In the genomic region with DNA sequence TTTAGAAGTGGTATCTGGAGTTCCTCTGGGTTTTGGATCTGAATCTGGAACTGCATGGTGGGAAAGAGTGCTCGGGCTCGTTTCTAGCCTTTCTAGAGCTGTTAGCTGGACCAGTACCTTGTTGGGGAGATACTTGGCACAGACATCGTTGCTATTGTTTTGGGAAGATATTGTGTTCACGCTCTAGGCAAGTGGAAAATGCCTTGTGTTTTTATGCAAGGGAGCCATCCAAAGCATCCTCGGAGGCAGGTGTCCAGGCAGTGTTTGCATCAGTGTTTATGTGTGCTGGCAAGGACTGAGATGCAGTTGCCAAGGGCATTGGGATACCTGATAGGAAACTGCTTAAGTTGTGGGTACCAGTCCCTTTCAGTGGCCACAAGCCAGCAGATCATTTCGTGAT, we compare ENCODE assay signal across 7 mouse cellular contexts. TPM values are rescaled to one million over a fixed set of nuclear protein-coding genes. Genes with fewer than 3 reads are reported as not detected.
DNase-seq lines count a peak whose midpoint lies in the region; ATAC-seq and TF ChIP-seq lines count a peak whose summit lies in the region.

No protein-coding gene starts in this region.

- H3K36me3 ChIP-seq in CH12.LX (replicated peaks in 1 of 2; ENCODE audit: control insufficient read depth in 1 of 2, insufficient read depth in 1 of 2, low read length in 1 of 2) = no peaks in the 10 kb centered on the region
- H3K36me3 ChIP-seq in E14TG2a.4 (ENCODE audit: insufficient read depth, low read length) = no peaks in the 10 kb centered on the region
- no peaks in the 10 kb centered on the region for H3K36me3 ChIP-seq in forebrain, embryonic 12.5 days (replicated peaks)
- no peaks in the 10 kb centered on the region for H3K36me3 ChIP-seq in liver, embryonic 13.5 days

- no peak for ATAC-seq in forebrain, embryonic 12.5 days (ENCODE audit: low FRiP score)
- no peak for ATAC-seq in liver, embryonic 13.5 days (ENCODE audit: low read depth)
- ATAC-seq in erythroid progenitor cell, adult 5-6 weeks (replicated peaks; ENCODE audit: low FRiP score, poor library complexity, severe bottlenecking) = no peak

- no peaks in the 10 kb centered on the region for H3K79me2 ChIP-seq in CH12.LX (replicated peaks; ENCODE audit: control insufficient read depth, extremely low read depth, insufficient read depth, poor library complexity, severe bottlenecking)

- no peak overlapping the region for H3K27ac ChIP-seq in CH12.LX (ENCODE audit: insufficient read depth, low read depth)
- no peak overlapping the region for H3K27ac ChIP-seq in forebrain, embryonic 12.5 days
- no peak overlapping the region for H3K27ac ChIP-seq in liver, embryonic 13.5 days

- WGBS in forebrain, embryonic 12.5 days = 28% methylated on average over 6 of the region's 6 CpGs
- WGBS in liver, embryonic 13.5 days (ENCODE audit: insufficient replicate concordance) = 34% methylated on average over 6 of the region's 6 CpGs

- peaks cover 23% of the 10 kb centered on the region for H3K27me3 ChIP-seq in CH12.LX (replicated peaks)
- H3K27me3 ChIP-seq in E14TG2a.4 (ENCODE audit: insufficient read depth, low read length) = peaks cover 18% of the 10 kb centered on the region
- 0 out of 2 replicates have a peak, but pooled peaks cover 9% of the 10 kb centered on the region for H3K27me3 ChIP-seq in forebrain, embryonic 12.5 days
- peaks cover 46% of the 10 kb centered on the region for H3K27me3 ChIP-seq in liver, embryonic 13.5 days

- H3K4me1 ChIP-seq in CH12.LX (ENCODE audit: control insufficient read depth in 1 of 2, insufficient read depth in 2 of 2) (peaks cover 0 to 26% of the 10 kb centered on the region in 2 experiments; a peak in 2 of 4 replicates), E14TG2a.4 (replicated peaks; ENCODE audit: low read depth, low read length) (peaks cover 33% of the 10 kb centered on the region)
- H3K4me1 ChIP-seq in forebrain, embryonic 12.5 days = peaks cover 29% of the 10 kb centered on the region
- peaks cover 14% of the 10 kb centered on the region for H3K4me1 ChIP-seq in liver, embryonic 13.5 days (replicated peaks)

- in situ Hi-C loops in CH12.LX (cut with MboI; ENCODE audit: low pct_ligation_motif_present, low pct_unique_long_range_greater_than_20kb, low sequenced_read_pairs) = no loop called here

- no peak for TF ChIP-seq POLR2A in CH12.LX (IDR thresholded peaks at IDR 0.05; ENCODE audit: low read depth, low read length)

- TF ChIP-seq CTCF in CH12.LX (conservative IDR thresholded peaks at IDR 0.05 in 1 of 2, IDR thresholded peaks at IDR 0.05 in 1 of 2; ENCODE audit: low read depth in 2 of 2, low read length in 2 of 2) = no peak
- no peak for TF ChIP-seq CTCF in E14TG2a.4 (conservative IDR thresholded peaks at IDR 0.05; ENCODE audit: low read length)

- H3K9me3 ChIP-seq in CH12.LX (replicated peaks; ENCODE audit: low read length) = no peaks in the 10 kb centered on the region
- H3K9me3 ChIP-seq in E14TG2a.4 (ENCODE audit: low read length) = no peaks in the 10 kb centered on the region
- H3K9me3 ChIP-seq in forebrain, embryonic 12.5 days = no peaks in the 10 kb centered on the region
- no peaks in the 10 kb centered on the region for H3K9me3 ChIP-seq in liver, embryonic 13.5 days (replicated peaks)

- TF ChIP-seq RAD21 in CH12.LX (IDR thresholded peaks at IDR 0.05; ENCODE audit: low read depth, low read length) = no peak

- H3K4me3 ChIP-seq in CH12.LX (replicated peaks in 1 of 3; ENCODE audit: low read depth in 2 of 3, low read length in 2 of 3, poor library complexity in 1 of 3) = no peak overlapping the region
- peak overlapping the region; percentile 87 for H3K4me3 ChIP-seq in E14TG2a.4 (replicated peaks; ENCODE audit: low read length)
- peak overlapping the region; percentile 79 for H3K4me3 ChIP-seq in forebrain, embryonic 12.5 days (replicated peaks)
- H3K4me3 ChIP-seq in liver, embryonic 13.5 days (replicated peaks) = peak overlapping the region; percentile 58; the same call in 1 of the 2 replicates

- no peak for DNase-seq in CH12.LX (ENCODE audit: extremely low read depth)
- DNase-seq in liver, embryonic 13.5 days = no peak
- DNase-seq in adrenal gland, postnatal 25 days = no peak
- DNase-seq in gastrocnemius, adult 8-10 months (ENCODE audit: low spot score in 2 of 2) = no peak

- H3K9ac ChIP-seq in CH12.LX (ENCODE audit: insufficient read depth, low read depth) = no peak overlapping the region
- peak overlapping the region; percentile 84; the same call in 1 of the 2 replicates for H3K9ac ChIP-seq in forebrain, embryonic 12.5 days
- H3K9ac ChIP-seq in liver, embryonic 13.5 days = no peak overlapping the region

- dilution Hi-C loops in CH12.LX (cut with MboI; ENCODE audit: extremely low pct_ligation_motif_present, extremely low pct_unique_long_range_greater_than_20kb, low sequenced_read_pairs) = no loop called here

- no peak for TF ChIP-seq EP300 in CH12.LX (IDR thresholded peaks at IDR 0.05; ENCODE audit: low read length)

- H3K4me2 ChIP-seq in CH12.LX (ENCODE audit: insufficient read depth, low read depth, poor library complexity, severe bottlenecking) = peak overlapping the region; percentile 96; the same call in 1 of the 2 replicates
- H3K4me2 ChIP-seq in forebrain, embryonic 12.5 days = peak overlapping the region; percentile 84
- peak overlapping the region; percentile 80 for H3K4me2 ChIP-seq in liver, embryonic 13.5 days

TF ChIP-seq in CH12.LX, 34 proteins besides CTCF, POLR2A, EP300 and RAD21:
- TF ChIP-seq KAT2A (IDR thresholded peaks at IDR 0.05; ENCODE audit: insufficient replicate concordance, low read length) (no peak), USF2 (conservative IDR thresholded peaks at IDR 0.05; ENCODE audit: low read depth, low read length) (no peak), SMC3 (IDR thresholded peaks at IDR 0.05; ENCODE audit: low read depth, low read length) (no peak), GABPA (IDR thresholded peaks at IDR 0.05; ENCODE audit: insufficient replicate concordance, low read depth, low read length) (no peak), NELFE (IDR thresholded peaks at IDR 0.05; ENCODE audit: low read depth, low read length) (no peak), MYC (IDR thresholded peaks at IDR 0.05; ENCODE audit: low read depth, low read length) (no peak), TBP (conservative IDR thresholded peaks at IDR 0.05; ENCODE audit: low read depth, low read length) (no peak), ZC3H11A (IDR thresholded peaks at IDR 0.05; ENCODE audit: low read depth, low read length) (no peak), USF1 (IDR thresholded peaks at IDR 0.05; ENCODE audit: low read depth, low read length) (no peak), ZMIZ1 (IDR thresholded peaks at IDR 0.05; ENCODE audit: low read depth, low read length) (no peak), NRF1 (IDR thresholded peaks at IDR 0.05; ENCODE audit: low read depth, low read length) (no peak), UBTF (IDR thresholded peaks at IDR 0.05; ENCODE audit: low read depth, low read length) (no peak), MXI1 (IDR thresholded peaks at IDR 0.05; ENCODE audit: low read depth, low read length) (no peak), RCOR1 (conservative IDR thresholded peaks at IDR 0.05; ENCODE audit: low read depth, low read length) (no peak), CHD2 (IDR thresholded peaks at IDR 0.05; ENCODE audit: low read length) (no peak), JUND (conservative IDR thresholded peaks at IDR 0.05; ENCODE audit: low read depth, low read length) (no peak), IRF4 (IDR thresholded peaks at IDR 0.05; ENCODE audit: low read depth, low read length) (no peak)

RNA-seq across cellular contexts. Expression of gene Rnf182, which starts 1.0 kb away (rescaled TPM):
- total RNA-seq in CH12.LX (2012; rRNA removed) (not detected in 2 replicates), CH12.LX (2014; rRNA removed) (not detected in 2 replicates)
- not detected in 2 replicates for polyA plus RNA-seq in CH12.LX (2012; ENCODE audit: insufficient read length, low read depth)
- polyA plus RNA-seq in forebrain, embryonic 12.5 days (2016; fragmentation: Nextera tagmentation; extraction: Ambion mirVana) = 17.0 and 18.7 TPM in 2 replicates
- polyA plus RNA-seq in liver, embryonic 13.5 days (2015; fragmentation: Nextera tagmentation; extraction: Ambion mirVana) = 0.05 and 0.30 TPM in 2 replicates
- total RNA-seq in adrenal gland, postnatal 25 days (2021) = 0.86 and 0.91 TPM in 2 replicates
- not detected in 2 replicates for total RNA-seq in erythroid progenitor cell, adult 5-6 weeks (2015; ENCODE audit: low replicate concordance)
- total RNA-seq in erythroid progenitor cell, adult 5-6 weeks (2017; ENCODE audit: low replicate concordance) = not detected in 2 replicates
- total RNA-seq in gastrocnemius, adult 8-10 months (2022) = under 1 TPM in 2 of 4 experiments, not detected in 2; 0.10 to 0.11 TPM

RNA-seq across cellular contexts. Expression of gene Mcur1, which starts 56.6 kb away (rescaled TPM):
- total RNA-seq in CH12.LX (2012; rRNA removed) (4.7 and 5.7 TPM in 2 replicates), CH12.LX (2014; rRNA removed) (6.3 TPM in 2 replicates)
- 10.8 and 12.5 TPM in 2 replicates for polyA plus RNA-seq in CH12.LX (2012; ENCODE audit: insufficient read length, low read depth)
- 11.7 and 11.8 TPM in 2 replicates for polyA plus RNA-seq in forebrain, embryonic 12.5 days (2016; fragmentation: Nextera tagmentation; extraction: Ambion mirVana)
- polyA plus RNA-seq in liver, embryonic 13.5 days (2015; fragmentation: Nextera tagmentation; extraction: Ambion mirVana) = 5.4 and 6.0 TPM in 2 replicates
- total RNA-seq in adrenal gland, postnatal 25 days (2021) = 38.0 and 38.6 TPM in 2 replicates
- 8.6 and 11.3 TPM in 2 replicates for total RNA-seq in erythroid progenitor cell, adult 5-6 weeks (2015; ENCODE audit: low replicate concordance)
- total RNA-seq in erythroid progenitor cell, adult 5-6 weeks (2017; ENCODE audit: low replicate concordance) = 4.7 and 16.6 TPM in 2 replicates
- 10 to 100 TPM; 25.5 to 34.6 (median 30.2) TPM for total RNA-seq in gastrocnemius, adult 8-10 months (2022)

Comparison
In these comparisons a context has a peak if more than half of its experiments do, and no peak if none do; other contexts are left out.
1. H3K4me3 ChIP-seq: peak in E14TG2a.4 (single experiment), forebrain, embryonic 12.5 days (single experiment) and liver, embryonic 13.5 days (single experiment); none in CH12.LX (0 of 3).
2. Peak in every context shown above with its lines, with median percentiles within 50 percentile points of each other: H3K4me2 ChIP-seq.